Mouse (Mus musculus): ENCODE data around the gene Anks1b.

The Anks1b gene

GRCm38 (mm10) chr10:90685367-90685766 is 812.1 kb downstream of the Anks1b start:
- DNase-seq, result no peak

GRCm38 (mm10) chr10:90688153-90688552 is 814.8 kb downstream of the Anks1b start:
- DNase-seq, result no peak

- DNase-seq, result no peak
Observed at GRCm38 (mm10) chr10:90688696-90689252, 815.5 kb downstream of the Anks1b start.

GRCm38 (mm10) chr10:90689854-90690513 is 816.7 kb downstream of the Anks1b start:
- DNase-seq, result peak; percentile 88

GRCm38 (mm10) chr10:90696687-90697086 is 823.4 kb downstream of the Anks1b start:
- DNase-seq, result no peak

- no peak for DNase-seq
Observed at GRCm38 (mm10) chr10:90697413-90697812, 824.1 kb downstream of the Anks1b start.

GRCm38 (mm10) chr10:90699211-90699610 is 825.9 kb downstream of the Anks1b start:
- DNase-seq, result no peak

- peak; percentile 49 for DNase-seq
Observed at GRCm38 (mm10) chr10:90704602-90705001, 831.3 kb downstream of the Anks1b start.

GRCm38 (mm10) chr10:90708822-90709601 is 835.7 kb downstream of the Anks1b start:
- no peak for DNase-seq

- no peak for DNase-seq
Observed at GRCm38 (mm10) chr10:90709602-90709931, 836.3 kb downstream of the Anks1b start.

- DNase-seq, result no peak
Observed at GRCm38 (mm10) chr10:90717961-90718360, 844.7 kb downstream of the Anks1b start.

- no peak for DNase-seq
Observed at GRCm38 (mm10) chr10:90718684-90719083, 845.4 kb downstream of the Anks1b start.

- DNase-seq, result no peak
Observed at GRCm38 (mm10) chr10:90719996-90720395, 846.7 kb downstream of the Anks1b start.

GRCm38 (mm10) chr10:90723071-90723494 is 849.8 kb downstream of the Anks1b start:
- no peak for DNase-seq

- peak; percentile 31 for DNase-seq
Observed at GRCm38 (mm10) chr10:90723941-90724341, 850.6 kb downstream of the Anks1b start.

- DNase-seq, result no peak
Observed at GRCm38 (mm10) chr10:90724931-90725330, 851.6 kb downstream of the Anks1b start.

GRCm38 (mm10) chr10:90728401-90729358 is 855.4 kb downstream of the Anks1b start:
- peak; percentile 63 for DNase-seq

- no peak for DNase-seq
Observed at GRCm38 (mm10) chr10:90729527-90729926, 856.2 kb downstream of the Anks1b start.

- DNase-seq, result no peak
Observed at GRCm38 (mm10) chr10:90732823-90733222, 859.5 kb downstream of the Anks1b start.

- peak; percentile 30 for DNase-seq
Observed at GRCm38 (mm10) chr10:90733632-90734031, 860.3 kb downstream of the Anks1b start.

GRCm38 (mm10) chr10:90738475-90738874 is 865.2 kb downstream of the Anks1b start:
- no peak for DNase-seq

- DNase-seq, result no peak
Observed at GRCm38 (mm10) chr10:90740956-90741355, 867.6 kb downstream of the Anks1b start.

GRCm38 (mm10) chr10:90751889-90752288 is 878.6 kb downstream of the Anks1b start:
- DNase-seq, result no peak

All from right cerebral cortex, postnatal 14 days (tissue).